Mouse (Mus musculus) testis, adult 2 months (tissue): ENCODE data around the gene Rif1.

ENCODE experiments used
- CTCF ChIP-seq: fragments of 200-500 bp; IDR thresholded peaks from 2 replicates; pipeline ENCODE4 v1.5.1; 2012; ENCODE audit warnings: low read depth, mild to moderate bottlenecking, inconsistent platforms, low read length, moderate library complexity; ENCODE audit not compliant: control insufficient read depth, insufficient read depth, insufficient replicate concordance
- POLR2A ChIP-seq: fragments of 200-500 bp; IDR thresholded peaks from 2 replicates; pipeline ENCODE4 v1.6.1; 2012; ENCODE audit warnings: low read depth, mild to moderate bottlenecking, inconsistent platforms, low read length, moderate library complexity; ENCODE audit not compliant: control insufficient read depth

DNA sequence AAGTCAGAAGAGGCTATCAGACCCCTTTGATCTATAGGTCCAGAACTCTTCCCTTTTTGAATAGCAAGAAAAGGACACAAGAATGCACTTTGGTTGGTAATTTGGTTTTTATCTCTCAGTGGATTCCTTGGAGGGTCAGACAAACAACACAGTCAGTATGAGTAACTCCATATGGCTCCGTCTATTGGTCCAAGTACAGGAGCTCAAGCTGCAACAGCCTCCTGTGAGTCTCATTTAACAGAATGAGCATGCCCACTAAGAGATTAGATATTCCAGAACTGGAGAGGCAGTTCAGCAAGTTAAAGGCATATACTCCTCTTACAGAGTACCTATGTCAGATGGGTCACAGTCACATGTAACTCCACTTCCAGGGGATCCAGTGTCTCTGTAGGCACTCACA is 15.5 kb upstream of the Rif1 start:
- no peak for TF ChIP-seq POLR2A
- no peak for TF ChIP-seq CTCF
